In genomic region chr3:68793923-68794322, GRCm38 (mm10) we compare ENCODE assay signal across 12 mouse cellular contexts.
DNase-seq lines count a peak whose midpoint lies in the region; ATAC-seq lines count a peak whose summit lies in the region.
"Had no signal": no experiment of that assay in that cellular context is flagged by ENCODE, and none has a peak within 500 bp of the region (broad histone marks: within the 10 kb centered on the region; RNA-seq: fewer than 3 reads in every experiment).

No protein-coding gene starts in this region.

- peaks cover 6% of the 10 kb centered on the region; the same call in 1 of the 2 replicates for H3K4me1 ChIP-seq in forebrain, embryonic 14.5 days (ENCODE audit: control insufficient read depth, insufficient read depth, low read length)
- H3K4me1 ChIP-seq in neural tube, embryonic 15.5 days = peaks cover 20% of the 10 kb centered on the region
- peaks cover 9% of the 10 kb centered on the region; the same call in 1 of the 2 replicates for H3K4me1 ChIP-seq in liver, embryonic 12.5 days

- H3K4me3 ChIP-seq in forebrain, embryonic 14.5 days (ENCODE audit: low read depth, low read length) = no peak overlapping the region
- H3K4me3 ChIP-seq in neural tube, embryonic 15.5 days (replicated peaks) = no peak overlapping the region
- no peak overlapping the region for H3K4me3 ChIP-seq in liver, embryonic 12.5 days
- H3K4me3 ChIP-seq: left cerebral cortex, adult 2 months had no signal

- peak; percentile 22 for DNase-seq in embryo, embryonic 10.5 days (ENCODE audit: low spot score)
- DNase-seq in embryo, embryonic 11 days = no peak
- DNase-seq in forebrain, embryonic 14.5 days (ENCODE audit: low spot score) = peak; percentile 69
- DNase-seq in induced T-regulatory cell, adult 2 months (ENCODE audit: low read depth) = peak; percentile 48
- DNase-seq in adrenal gland, adult (ENCODE audit: inconsistent age in 2 of 2, low spot score in 1 of 2) = no peak
- no peak for DNase-seq in cerebellum, postnatal 36 days
- DNase-seq: adrenal gland, postnatal 10 days had no signal

- no peaks in the 10 kb centered on the region for H3K27me3 ChIP-seq in forebrain, embryonic 14.5 days (replicated peaks; ENCODE audit: control insufficient read depth, insufficient read depth, low read length)
- H3K27me3 ChIP-seq in neural tube, embryonic 15.5 days (replicated peaks) = no peaks in the 10 kb centered on the region
- H3K27me3 ChIP-seq in liver, embryonic 12.5 days (replicated peaks) = no peaks in the 10 kb centered on the region

- no peaks in the 10 kb centered on the region for H3K9me3 ChIP-seq in forebrain, embryonic 14.5 days (replicated peaks; ENCODE audit: control insufficient read depth, low read length)
- no peaks in the 10 kb centered on the region for H3K9me3 ChIP-seq in neural tube, embryonic 15.5 days (replicated peaks)
- H3K9me3 ChIP-seq in liver, embryonic 12.5 days (replicated peaks) = no peaks in the 10 kb centered on the region; the same call in 1 of the 2 replicates

- no peak overlapping the region for H3K9ac ChIP-seq in forebrain, embryonic 14.5 days (ENCODE audit: low read length)
- no peak overlapping the region for H3K9ac ChIP-seq in neural tube, embryonic 15.5 days (replicated peaks)
- H3K9ac ChIP-seq in liver, embryonic 12.5 days = no peak overlapping the region
- H3K9ac ChIP-seq: liver, embryonic 14.5 days had no signal

- peak; percentile 88 for ATAC-seq in forebrain, embryonic 14.5 days
- ATAC-seq in neural tube, embryonic 15.5 days (ENCODE audit: low FRiP score) = peak; percentile 90
- ATAC-seq in liver, embryonic 12.5 days = no peak

- H3K36me3 ChIP-seq in forebrain, embryonic 14.5 days (ENCODE audit: control insufficient read depth, insufficient read depth, low read length) = no peaks in the 10 kb centered on the region
- H3K36me3 ChIP-seq in neural tube, embryonic 15.5 days = no peaks in the 10 kb centered on the region
- no peaks in the 10 kb centered on the region for H3K36me3 ChIP-seq in liver, embryonic 12.5 days

- H3K27ac ChIP-seq in forebrain, embryonic 14.5 days (ENCODE audit: low read depth, low read length) = peak overlapping the region; percentile 3; the same call in 1 of the 2 replicates
- H3K27ac ChIP-seq in neural tube, embryonic 15.5 days (replicated peaks) = peak overlapping the region; percentile 61
- H3K27ac ChIP-seq in liver, embryonic 12.5 days = no peak overlapping the region
- H3K27ac ChIP-seq: kidney, postnatal 0 days; left cerebral cortex, adult 2 months; liver, embryonic 14.5 days had no signal

- 32% methylated on average over 2 of the region's 2 CpGs for WGBS in forebrain, embryonic 14.5 days
- WGBS in neural tube, embryonic 15.5 days = 23% methylated on average over 2 of the region's 2 CpGs
- 64% methylated on average over 2 of the region's 2 CpGs for WGBS in liver, embryonic 12.5 days (ENCODE audit: insufficient replicate concordance)

- no peak overlapping the region for H3K4me2 ChIP-seq in forebrain, embryonic 14.5 days (ENCODE audit: low read length)
- no peak overlapping the region for H3K4me2 ChIP-seq in neural tube, embryonic 15.5 days
- no peak overlapping the region for H3K4me2 ChIP-seq in liver, embryonic 12.5 days

Comparison
In these comparisons a context has a peak if more than half of its experiments do, and no peak if none do; other contexts are left out.
1. DNase-seq: peak in embryo, embryonic 10.5 days (single experiment), forebrain, embryonic 14.5 days (single experiment) and induced T-regulatory cell, adult 2 months (single experiment); none in embryo, embryonic 11 days (single experiment), adrenal gland, adult (0 of 2) and cerebellum, postnatal 36 days (0 of 2).